Comparison of ENCODE assay signal across 9 mouse cellular contexts in the genomic region with DNA sequence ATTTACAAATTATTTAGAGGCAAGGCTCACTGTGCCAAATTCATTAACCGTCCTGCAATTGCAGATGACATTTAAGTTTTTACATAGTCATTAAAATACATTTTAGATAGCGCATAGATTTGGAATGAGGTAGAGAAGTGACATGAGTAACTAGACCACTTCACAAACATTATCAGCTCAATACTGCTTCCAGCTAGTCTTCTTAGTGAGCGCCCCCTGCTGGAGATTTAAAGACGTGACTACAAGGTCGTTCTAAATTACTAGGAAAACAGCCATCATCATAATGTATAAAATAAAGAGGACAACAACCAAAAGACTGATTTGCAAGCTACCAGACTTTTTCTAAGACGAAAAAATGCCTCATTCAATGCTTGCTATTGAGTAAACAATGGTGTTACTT. TPM values are rescaled to one million over a fixed set of nuclear protein-coding genes. Genes with fewer than 3 reads are reported as not detected.
DNase-seq lines count a peak whose midpoint lies in the region; ATAC-seq and TF ChIP-seq lines count a peak whose summit lies in the region.
"Had no signal": no experiment of that assay in that cellular context is flagged by ENCODE, and none has a peak within 500 bp of the region (broad histone marks: within the 10 kb centered on the region; RNA-seq: fewer than 3 reads in every experiment).

No protein-coding gene starts in this region.

- peak; percentile 43 for DNase-seq in layer of hippocampus, adult 11-12 months (ENCODE audit: low spot score)
- DNase-seq in layer of hippocampus, adult 9-11 months = no peak
- peak; percentile 54 for DNase-seq in MEL (ENCODE audit: low read depth, low spot score)
- peak; percentile 5 for DNase-seq in adrenal gland, adult 8-10 months
- peak; percentile 80 for DNase-seq in embryonic facial prominence, embryonic 14.5 days (ENCODE audit: low spot score)
- peak; percentile 48 to 70 for DNase-seq in layer of hippocampus, adult 2 months (ENCODE audit: low spot score in 2 of 2)
- DNase-seq in retina, postnatal 7 days (ENCODE audit: low read depth, low spot score) = peak; percentile 43
- no peak for DNase-seq in T-cell, adult 2 months (ENCODE audit: low spot score)

- peak; percentile 16 for TF ChIP-seq RAD21 in MEL (IDR thresholded peaks at IDR 0.05; ENCODE audit: low read depth, low read length)

- TF ChIP-seq CTCF in MEL (IDR thresholded peaks at IDR 0.05 in 2 of 3, conservative IDR thresholded peaks at IDR 0.05 in 1 of 3; ENCODE audit: control insufficient read depth in 1 of 3, insufficient read depth in 1 of 3, low read depth in 2 of 3, low read length in 3 of 3, poor library complexity in 1 of 3, severe bottlenecking in 1 of 3) = peak; percentile 16 to 52 (median 28); a peak in 4 of 6 replicates
- peak; percentile 87 for TF ChIP-seq CTCF in layer of hippocampus, adult 2 months (conservative IDR thresholded peaks at IDR 0.05)

- no peak overlapping the region for H3K4me3 ChIP-seq in MEL (ENCODE audit: control insufficient read depth in 1 of 2, insufficient read depth in 1 of 2, low read depth in 2 of 2, low read length in 2 of 2)
- H3K4me3 ChIP-seq in embryonic facial prominence, embryonic 14.5 days (ENCODE audit: low read depth, low read length) = no peak overlapping the region
- no peak overlapping the region for H3K4me3 ChIP-seq in layer of hippocampus, adult 2 months

- H3K79me2 ChIP-seq in MEL (ENCODE audit: control insufficient read depth, insufficient read depth, low read length, poor library complexity) = no peaks in the 10 kb centered on the region

- H3K27me3 ChIP-seq in MEL (ENCODE audit: control insufficient read depth in 1 of 2, insufficient read depth in 2 of 2, low read length in 2 of 2) = no peaks in the 10 kb centered on the region
- no peaks in the 10 kb centered on the region for H3K27me3 ChIP-seq in embryonic facial prominence, embryonic 14.5 days (replicated peaks; ENCODE audit: control insufficient read depth, insufficient read depth, low read length)

- no peak for TF ChIP-seq POLR2A in MEL (IDR thresholded peaks at IDR 0.05; ENCODE audit: control insufficient read depth in 1 of 2, insufficient read depth in 1 of 2, low read depth in 1 of 2, low read length in 2 of 2, poor library complexity in 1 of 2)

- H3K36me3 ChIP-seq in MEL (ENCODE audit: control insufficient read depth in 1 of 2, insufficient read depth in 2 of 2, low read length in 2 of 2) = no peaks in the 10 kb centered on the region
- H3K36me3 ChIP-seq in embryonic facial prominence, embryonic 14.5 days (ENCODE audit: control insufficient read depth, insufficient read depth, low read length) = no peaks in the 10 kb centered on the region

- H3K9me3 ChIP-seq in MEL (replicated peaks; ENCODE audit: insufficient read depth, low read length) = no peaks in the 10 kb centered on the region
- no peaks in the 10 kb centered on the region for H3K9me3 ChIP-seq in embryonic facial prominence, embryonic 14.5 days (ENCODE audit: control insufficient read depth, low read length)

- no peaks in the 10 kb centered on the region for H3K4me1 ChIP-seq in MEL (ENCODE audit: control insufficient read depth in 1 of 2, insufficient read depth in 2 of 2, low read length in 2 of 2)
- no peaks in the 10 kb centered on the region for H3K4me1 ChIP-seq in embryonic facial prominence, embryonic 14.5 days (ENCODE audit: control insufficient read depth, insufficient read depth, low read length)

- no peak for TF ChIP-seq EP300 in MEL (IDR thresholded peaks at IDR 0.05; ENCODE audit: low read depth in 1 of 2, low read length in 2 of 2)

- WGBS in embryonic facial prominence, embryonic 14.5 days = 15% methylated on average over 6 of the region's 6 CpGs

- H3K27ac ChIP-seq in MEL (ENCODE audit: control insufficient read depth, low read depth, low read length) = no peak overlapping the region
- no peak overlapping the region for H3K27ac ChIP-seq in embryonic facial prominence, embryonic 14.5 days (replicated peaks; ENCODE audit: low read depth, low read length)
- H3K27ac ChIP-seq in layer of hippocampus, adult 2 months = no peak overlapping the region

- no peak overlapping the region for H3K9ac ChIP-seq in MEL (ENCODE audit: control insufficient read depth, low read depth, low read length, poor library complexity, severe bottlenecking)
- H3K9ac ChIP-seq in embryonic facial prominence, embryonic 14.5 days (ENCODE audit: low read depth, low read length) = no peak overlapping the region

- no peak overlapping the region for H3K4me2 ChIP-seq in embryonic facial prominence, embryonic 14.5 days (ENCODE audit: low read depth, low read length)

- ATAC-seq in embryonic facial prominence, embryonic 14.5 days (ENCODE audit: low read depth) = no peak

TF ChIP-seq in MEL, 35 proteins besides CTCF, POLR2A, EP300 and RAD21:
- TF ChIP-seq ZC3H11A (IDR thresholded peaks at IDR 0.05; ENCODE audit: low read depth, low read length) (no peak), SMC3 (IDR thresholded peaks at IDR 0.05; ENCODE audit: low read depth, low read length) (peak; percentile 52), POLR2AphosphoS5 (IDR thresholded peaks at IDR 0.05; ENCODE audit: borderline replicate concordance, low read depth, low read length) (no peak), POLR2AphosphoS2 (IDR thresholded peaks at IDR 0.05; ENCODE audit: low read length) (no peak), BHLHE40 (IDR thresholded peaks at IDR 0.05; ENCODE audit: borderline replicate concordance, low read depth, low read length) (no peak), MAX (IDR thresholded peaks at IDR 0.05; ENCODE audit: low read length) (no peak), ZKSCAN1 (IDR thresholded peaks at IDR 0.05; ENCODE audit: low read depth, low read length) (no peak)
TF ChIP-seq in MEL: peak in this region for 1.

RNA-seq across cellular contexts. Expression of gene Xirp2, which starts 32.0 kb away (rescaled TPM):
- not detected in 2 replicates for total RNA-seq in MEL (2012; rRNA removed)
- not detected for polyA plus RNA-seq in MEL (2012; ENCODE audit: insufficient read depth in 1 of 2, insufficient read length in 2 of 2, low read depth in 1 of 2, low replicate concordance in 2 of 2, missing spikeins in 1 of 2)
- total RNA-seq in adrenal gland, adult 8-10 months (2022) = not detected
- polyA plus RNA-seq in embryonic facial prominence, embryonic 14.5 days (2014; fragmentation: Nextera tagmentation; extraction: Ambion mirVana) = 0.34 and 0.85 TPM in 2 replicates
- total RNA-seq in layer of hippocampus, adult 2 months (2021) = not detected

RNA-seq across cellular contexts. Expression of gene Gm26727, which starts 44.8 kb away (rescaled TPM):
- not detected in 2 replicates for total RNA-seq in MEL (2012; rRNA removed)
- polyA plus RNA-seq in MEL (2012; ENCODE audit: insufficient read depth in 1 of 2, insufficient read length in 2 of 2, low read depth in 1 of 2, low replicate concordance in 2 of 2, missing spikeins in 1 of 2) = not detected
- not detected for total RNA-seq in adrenal gland, adult 8-10 months (2022)
- not detected in 2 replicates for polyA plus RNA-seq in embryonic facial prominence, embryonic 14.5 days (2014; fragmentation: Nextera tagmentation; extraction: Ambion mirVana)
- total RNA-seq in layer of hippocampus, adult 2 months (2021) = not detected
- polyA plus RNA-seq: liver, embryonic 16.5 days had no signal

Comparison
In these comparisons a context has a peak if more than half of its experiments do, and no peak if none do; other contexts are left out.
1. DNase-seq: peak in layer of hippocampus, adult 11-12 months (single experiment), MEL (single experiment), adrenal gland, adult 8-10 months (single experiment), embryonic facial prominence, embryonic 14.5 days (single experiment), layer of hippocampus, adult 2 months (2 of 2) and retina, postnatal 7 days (single experiment); none in layer of hippocampus, adult 9-11 months (single experiment) and T-cell, adult 2 months (single experiment).